Mouse (Mus musculus) bone marrow, adult 2 months (tissue): ENCODE measurements around the gene F930015N05Rik. TPM values are rescaled to one million over a fixed set of nuclear protein-coding genes. Genes with fewer than 3 reads are reported as not detected.

Experiments used
- H3K27ac ChIP-seq: fragments of 200-500 bp; 2 replicates; pipeline ENCODE4 v1.5.1; 2012; ENCODE audit warnings: low read depth, mild to moderate bottlenecking, control low read depth, inconsistent platforms, low read length; ENCODE audit not compliant: control insufficient read depth, poor library complexity, insufficient read depth
- H3K4me1 ChIP-seq: fragments of 200-500 bp; 2 replicates; pipeline ENCODE4 v1.6.1; 2011; ENCODE audit warnings: low read length; ENCODE audit not compliant: control insufficient read depth, insufficient read depth
- H3K4me3 ChIP-seq: fragments of 200-500 bp; replicated peaks from 2 replicates; pipeline ENCODE3; 2011; ENCODE audit warnings: mild to moderate bottlenecking, low read depth, low read length, control low read depth; ENCODE audit not compliant: control insufficient read depth
- CTCF ChIP-seq: fragments of 200-500 bp; IDR thresholded peaks from 2 replicates; pipeline ENCODE4 v1.5.1; 2011; ENCODE audit warnings: low read length, control low read depth; ENCODE audit not compliant: control insufficient read depth, insufficient read depth
- POLR2A ChIP-seq: fragments of 200-500 bp; IDR thresholded peaks from 2 replicates; pipeline ENCODE4 v1.6.1; 2011; ENCODE audit warnings: low read depth, mild to moderate bottlenecking, control low read depth, low read length, borderline replicate concordance; ENCODE audit not compliant: control insufficient read depth
- WGBS: fragments of 180-500 bp; shearing (Covaris S2); methylation state at CpG from one replicate; pipeline ENCODE4 v1.1.7; 2018; 5-methylcytosine and 5-hydroxymethylcytosine counted together
- polyA plus RNA-seq: library from polyadenylated mRNA; stranded (reverse); fragments of >200 nt; gene quantifications from 2 replicates; pipeline ENCODE4 v1.2.4, GENCODE M21; 2011; ENCODE audit warnings: low replicate concordance; ENCODE audit not compliant: missing spikeins, insufficient read depth, insufficient read length

F930015N05Rik gene
- polyA plus RNA-seq, 1 experiment, result not detected

GRCm38 (mm10) chr11:64397612-64398011, 38.8 kb downstream of the F930015N05Rik start:
- H3K4me3 ChIP-seq, result no peak overlapping the region
- WGBS, result 76% methylated on average over 3 of the region's 3 CpGs
- H3K4me1 ChIP-seq, result no peaks in the 10 kb centered on the region
- TF ChIP-seq POLR2A (no peak), CTCF (no peak)
- no peak overlapping the region for H3K27ac ChIP-seq

DNA sequence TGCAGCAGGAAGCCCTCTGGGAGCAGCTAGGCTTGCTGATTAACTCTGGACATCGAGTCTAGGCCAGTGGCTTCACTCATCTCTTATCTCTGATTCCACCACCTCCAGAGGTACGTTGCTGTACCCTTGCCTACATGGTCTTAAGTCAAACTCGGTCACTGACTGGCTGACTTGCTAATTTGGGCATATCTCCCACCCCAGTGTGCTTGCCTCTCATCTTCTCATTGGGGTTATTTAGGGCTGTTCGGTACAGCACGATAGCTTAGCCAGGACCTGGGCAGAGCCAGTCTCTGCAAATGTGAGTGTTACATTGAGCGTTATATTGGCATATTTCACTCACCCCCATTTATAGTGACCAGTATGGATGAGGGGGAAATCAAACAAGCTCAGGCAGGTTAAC, 39.5 kb downstream of the F930015N05Rik start:
- Histone ChIP-seq H3K27ac (no peak overlapping the region), H3K4me1 (no peaks in the 10 kb centered on the region), H3K4me3 (no peak overlapping the region)
- no peak for TF ChIP-seq CTCF
- TF ChIP-seq POLR2A, result no peak
- WGBS, result 69% methylated on average over 6 of the region's 6 CpGs

- Histone ChIP-seq H3K27ac (no peak overlapping the region), H3K4me1 (no peaks in the 10 kb centered on the region), H3K4me3 (no peak overlapping the region)
- 24% methylated on average over 7 of the region's 7 CpGs for WGBS
- TF ChIP-seq POLR2A, result no peak
- no peak for TF ChIP-seq CTCF
Observed at GRCm38 (mm10) chr11:64396331-64396881, 40.0 kb downstream of the F930015N05Rik start.

DNA sequence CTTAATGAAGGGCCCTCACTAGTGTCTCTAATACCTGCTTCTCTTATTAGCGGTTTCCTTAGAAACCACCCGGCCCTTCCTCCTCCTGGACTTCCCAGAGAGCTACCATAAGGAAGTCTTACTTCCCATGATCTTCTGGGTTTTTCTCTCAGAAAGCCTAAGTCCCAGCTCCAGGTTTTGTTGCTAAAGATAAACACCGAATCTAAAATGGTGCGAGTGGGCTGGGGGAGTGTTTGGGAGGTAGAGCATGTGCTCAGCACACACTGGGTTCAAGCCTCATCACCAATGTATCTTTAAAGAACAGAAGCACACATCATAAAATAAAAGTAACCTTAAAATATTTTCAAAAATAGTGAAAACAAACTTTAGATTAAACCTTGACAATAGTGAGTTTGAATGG, 50.1 kb downstream of the F930015N05Rik start:
- no peak overlapping the region for H3K27ac ChIP-seq
- H3K4me1 ChIP-seq, result no peaks in the 10 kb centered on the region
- TF ChIP-seq CTCF (no peak), POLR2A (no peak)
- no peak overlapping the region for H3K4me3 ChIP-seq
- 87% methylated on average over 4 of the region's 4 CpGs for WGBS

Other genes starting within 250 kb of the F930015N05Rik start
- not detected in 2 replicates for gene Hs3st3a1, start 1.3 kb downstream of the F930015N05Rik start, polyA plus RNA-seq